Mouse (Mus musculus): ENCODE measurements around the gene Rnf207. TPM values are rescaled to one million over a fixed set of nuclear protein-coding genes. Genes with fewer than 3 reads are reported as not detected.

Gene Rnf207
- polyA plus RNA-seq, 1 experiment from 2014 or later, result 3.8 TPM

- Histone ChIP-seq H3K27ac (no peak overlapping the region), H3K4me2 (replicated peaks) (peak overlapping the region; percentile 91), H3K4me3 (peak overlapping the region; percentile 96), H3K27me3 (no peaks in the 10 kb centered on the region), H3K4me1 (peaks cover 18% of the 10 kb centered on the region), H3K9me3 (replicated peaks) (no peaks in the 10 kb centered on the region), H3K9ac (no peak overlapping the region), H3K36me3 (peaks cover 21% of the 10 kb centered on the region)
- 54% methylated on average over 16 of the region's 16 CpGs for WGBS
- ATAC-seq (ENCODE audit: low FRiP score), result peak; percentile 39
Observed at GRCm38 (mm10) chr4:152324641-152325562, 6.1 kb upstream of the Rnf207 start.

- peaks cover 27% of the 10 kb centered on the region for H3K27me3 ChIP-seq
- H3K27ac ChIP-seq, result no peak overlapping the region
- no peak overlapping the region for H3K4me3 ChIP-seq
- 58% methylated on average over 5 of the region's 5 CpGs for WGBS
- peaks cover 9% of the 10 kb centered on the region for H3K4me1 ChIP-seq
- no peak overlapping the region for H3K4me2 ChIP-seq (replicated peaks)
- no peaks in the 10 kb centered on the region for H3K9me3 ChIP-seq (replicated peaks)
- H3K9ac ChIP-seq, result 0 out of 2 replicates have a peak overlapping the region, but pooled peaks have one; percentile 19
- ATAC-seq (ENCODE audit: low FRiP score), result no peak
- no peaks in the 10 kb centered on the region for H3K36me3 ChIP-seq
Observed at GRCm38 (mm10) chr4:152321464-152321863, 2.7 kb upstream of the Rnf207 start.

GRCm38 (mm10) chr4:152317631-152318033 is 1.2 kb downstream of the Rnf207 start:
- H3K9me3 ChIP-seq (replicated peaks), result no peaks in the 10 kb centered on the region
- no peaks in the 10 kb centered on the region for H3K36me3 ChIP-seq
- 82% methylated on average over 6 of the region's 6 CpGs for WGBS
- no peak overlapping the region for H3K4me2 ChIP-seq (replicated peaks)
- no peak for ATAC-seq (ENCODE audit: low FRiP score)
- H3K4me3 ChIP-seq, result no peak overlapping the region
- no peak overlapping the region for H3K27ac ChIP-seq
- H3K9ac ChIP-seq, result no peak overlapping the region
- peaks cover 28% of the 10 kb centered on the region for H3K4me1 ChIP-seq
- peaks cover 65% of the 10 kb centered on the region for H3K27me3 ChIP-seq

- Histone ChIP-seq H3K4me1 (peaks cover 36% of the 10 kb centered on the region), H3K9me3 (replicated peaks) (no peaks in the 10 kb centered on the region), H3K27me3 (peaks cover 85% of the 10 kb centered on the region), H3K4me2 (replicated peaks) (peak overlapping the region; percentile 49), H3K4me3 (peak overlapping the region; percentile 25), H3K9ac (peak overlapping the region; percentile 23; the same call in 1 of the 2 replicates), H3K36me3 (no peaks in the 10 kb centered on the region), H3K27ac (no peak overlapping the region)
- WGBS, result 1% methylated on average over 43 of the region's 43 CpGs
- ATAC-seq (ENCODE audit: low FRiP score), result no peak
Observed at GRCm38 (mm10) chr4:152315498-152316213, 3.1 kb downstream of the Rnf207 start.

- ATAC-seq (ENCODE audit: low FRiP score), result no peak
- Histone ChIP-seq H3K4me2 (replicated peaks) (peak overlapping the region; percentile 54), H3K36me3 (peaks cover 2% of the 10 kb centered on the region)
Observed at GRCm38 (mm10) chr4:152313934-152314333, 4.9 kb downstream of the Rnf207 start.

GRCm38 (mm10) chr4:152313211-152313632 is 5.6 kb downstream of the Rnf207 start:
- H3K4me2 ChIP-seq (replicated peaks), result peak overlapping the region; percentile 54
- peak overlapping the region; percentile 33 for H3K4me3 ChIP-seq
- peaks cover 97% of the 10 kb centered on the region for H3K27me3 ChIP-seq
- peaks cover 9% of the 10 kb centered on the region for H3K36me3 ChIP-seq
- H3K4me1 ChIP-seq, result peaks cover 28% of the 10 kb centered on the region
- H3K9me3 ChIP-seq (replicated peaks), result no peaks in the 10 kb centered on the region
- H3K9ac ChIP-seq, result peak overlapping the region; percentile 44; the same call in 1 of the 2 replicates
- under 1% methylated on average over 29 of the region's 29 CpGs for WGBS
- no peak overlapping the region for H3K27ac ChIP-seq
- ATAC-seq (ENCODE audit: low FRiP score), result 0 out of 2 replicates have a peak, but pooled peaks have one; percentile 29

More at GRCm38 (mm10) chr4:152313934-152314333, 4.9 kb downstream of the Rnf207 start:
- peak overlapping the region; percentile 33 for H3K4me3 ChIP-seq
- H3K27ac ChIP-seq, result no peak overlapping the region
- peaks cover 35% of the 10 kb centered on the region for H3K4me1 ChIP-seq
- H3K9me3 ChIP-seq (replicated peaks), result no peaks in the 10 kb centered on the region
- peaks cover 100% of the 10 kb centered on the region for H3K27me3 ChIP-seq
- H3K9ac ChIP-seq, result no peak overlapping the region

- ATAC-seq (ENCODE audit: low FRiP score), result no peak
- no peak overlapping the region for H3K27ac ChIP-seq
- peak overlapping the region; percentile 19; the same call in 1 of the 2 replicates for H3K4me2 ChIP-seq (replicated peaks)
- H3K4me3 ChIP-seq, result peak overlapping the region; percentile 4; the same call in 1 of the 2 replicates
- no peak overlapping the region for H3K9ac ChIP-seq
- peaks cover 87% of the 10 kb centered on the region for H3K27me3 ChIP-seq
- 4% methylated on average over 14 of the region's 14 CpGs for WGBS
- H3K36me3 ChIP-seq, result peaks cover 13% of the 10 kb centered on the region
- peaks cover 28% of the 10 kb centered on the region for H3K4me1 ChIP-seq
- H3K9me3 ChIP-seq (replicated peaks), result no peaks in the 10 kb centered on the region
Observed at GRCm38 (mm10) chr4:152312186-152312585, 6.6 kb downstream of the Rnf207 start.

- Histone ChIP-seq H3K4me3 (no peak overlapping the region), H3K9ac (no peak overlapping the region), H3K27me3 (peaks cover 40% of the 10 kb centered on the region), H3K9me3 (replicated peaks) (no peaks in the 10 kb centered on the region), H3K27ac (no peak overlapping the region), H3K36me3 (peaks cover 41% of the 10 kb centered on the region), H3K4me2 (replicated peaks) (no peak overlapping the region), H3K4me1 (peaks cover 11% of the 10 kb centered on the region; the same call in 1 of the 2 replicates)
- no peak for ATAC-seq (ENCODE audit: low FRiP score)
- 82% methylated on average over 9 of the region's 9 CpGs for WGBS
Observed at GRCm38 (mm10) chr4:152307542-152307941, 11.3 kb downstream of the Rnf207 start.

GRCm38 (mm10) chr4:152305991-152306390 is 12.8 kb downstream of the Rnf207 start:
- Histone ChIP-seq H3K9ac (no peak overlapping the region), H3K9me3 (replicated peaks) (no peaks in the 10 kb centered on the region), H3K4me2 (replicated peaks) (no peak overlapping the region), H3K4me3 (no peak overlapping the region), H3K36me3 (peaks cover 50% of the 10 kb centered on the region), H3K27me3 (peaks cover 25% of the 10 kb centered on the region), H3K27ac (no peak overlapping the region), H3K4me1 (peaks cover 3% of the 10 kb centered on the region; the same call in 1 of the 2 replicates)
- ATAC-seq (ENCODE audit: low FRiP score), result no peak
- WGBS, result 72% methylated on average over 6 of the region's 6 CpGs

- no peak for ATAC-seq (ENCODE audit: low FRiP score)
- Histone ChIP-seq H3K9me3 (replicated peaks) (no peaks in the 10 kb centered on the region), H3K4me1 (peaks cover 3% of the 10 kb centered on the region; the same call in 1 of the 2 replicates), H3K27ac (no peak overlapping the region), H3K4me2 (replicated peaks) (no peak overlapping the region), H3K9ac (no peak overlapping the region), H3K27me3 (peaks cover 12% of the 10 kb centered on the region), H3K4me3 (no peak overlapping the region), H3K36me3 (peaks cover 63% of the 10 kb centered on the region)
- 91% methylated on average over 6 of the region's 6 CpGs for WGBS
Observed at GRCm38 (mm10) chr4:152304685-152305084, 14.1 kb downstream of the Rnf207 start.

- no peak overlapping the region for H3K4me3 ChIP-seq
- no peak overlapping the region for H3K4me2 ChIP-seq (replicated peaks)
- WGBS, result 92% methylated on average over 10 of the region's 10 CpGs
- H3K9ac ChIP-seq, result no peak overlapping the region
- no peak overlapping the region for H3K27ac ChIP-seq
- H3K36me3 ChIP-seq, result peaks cover 57% of the 10 kb centered on the region
- H3K27me3 ChIP-seq, result peaks cover 8% of the 10 kb centered on the region
- ATAC-seq (ENCODE audit: low FRiP score), result no peak
- H3K9me3 ChIP-seq (replicated peaks), result no peaks in the 10 kb centered on the region
- H3K4me1 ChIP-seq, result peaks cover 12% of the 10 kb centered on the region
Observed at GRCm38 (mm10) chr4:152303172-152303571, 15.6 kb downstream of the Rnf207 start.

- no peak for ATAC-seq (ENCODE audit: low FRiP score)
- H3K9ac ChIP-seq, result 0 out of 2 replicates have a peak overlapping the region, but pooled peaks have one; percentile 14
- H3K27me3 ChIP-seq, result peaks cover 10% of the 10 kb centered on the region
- 67% methylated on average over 11 of the region's 11 CpGs for WGBS
- H3K4me2 ChIP-seq (replicated peaks), result no peak overlapping the region
- H3K4me1 ChIP-seq, result peaks cover 18% of the 10 kb centered on the region
- H3K36me3 ChIP-seq, result peaks cover 53% of the 10 kb centered on the region
- no peak overlapping the region for H3K4me3 ChIP-seq
- H3K9me3 ChIP-seq (replicated peaks), result no peaks in the 10 kb centered on the region
- no peak overlapping the region for H3K27ac ChIP-seq
Observed at GRCm38 (mm10) chr4:152302012-152302411, 16.8 kb downstream of the Rnf207 start.
